14 mouse cellular contexts compared by ENCODE assay signal in genomic region chr7:99213686-99214085, GRCm38 (mm10). TPM values are rescaled to one million over a fixed set of nuclear protein-coding genes. Genes with fewer than 3 reads are reported as not detected.
"Had no signal": no experiment of that assay in that cellular context is flagged by ENCODE, and none has a peak within 500 bp of the region (broad histone marks: within the 10 kb centered on the region; RNA-seq: fewer than 3 reads in every experiment).

No protein-coding gene starts in this region.

- H3K4me3 ChIP-seq: limb, embryonic 12.5 days; liver, embryonic 13.5 days; midbrain, embryonic 13.5 days had no signal

- H3K27me3 ChIP-seq: limb, embryonic 12.5 days; liver, embryonic 13.5 days; midbrain, embryonic 13.5 days had no signal

- ATAC-seq: liver, postnatal 0 days; midbrain, embryonic 13.5 days had no signal

- H3K36me3 ChIP-seq: limb, embryonic 12.5 days; liver, embryonic 13.5 days; midbrain, embryonic 13.5 days had no signal

- H3K27ac ChIP-seq: limb, embryonic 12.5 days; liver, embryonic 13.5 days; midbrain, embryonic 13.5 days had no signal

- H3K4me1 ChIP-seq: midbrain, embryonic 13.5 days had no signal

- DNase-seq: kidney, adult 18-20 months; kidney, postnatal 10 days; kidney, postnatal 4 days; liver; liver, embryonic 13.5 days; liver, postnatal 0 days; lung, postnatal 36 days; right cerebral cortex, postnatal 14 days; thymus, postnatal 4 days had no signal

- H3K9ac ChIP-seq: limb, embryonic 12.5 days; liver, embryonic 13.5 days; liver, postnatal 0 days; midbrain, embryonic 13.5 days had no signal

- H3K9me3 ChIP-seq: limb, embryonic 12.5 days; liver, embryonic 13.5 days; midbrain, embryonic 13.5 days had no signal

- H3K4me2 ChIP-seq: limb, embryonic 12.5 days; liver, embryonic 13.5 days; midbrain, embryonic 13.5 days had no signal

RNA-seq across cellular contexts. Expression of gene Mogat2, which starts 24.7 kb away (rescaled TPM):
- total RNA-seq: left cerebral cortex, postnatal 36 days; midbrain, postnatal 0 days had no signal

RNA-seq across cellular contexts. Expression of gene Map6, which starts 53.6 kb away (rescaled TPM):
- total RNA-seq: megakaryocyte progenitor cell, adult 5-6 weeks had no signal
